Mouse (Mus musculus) ES-Bruce4 (cell line): ENCODE data around the gene Sh2d2a.

Source experiments
- CTCF ChIP-seq: IDR thresholded peaks from one replicate; pipeline ENCODE4 v1.8.1; 2011; ENCODE audit warnings: low read depth, low read length
- EP300 ChIP-seq: IDR thresholded peaks from 2 replicates; pipeline ENCODE4 v1.6.1; 2011; ENCODE audit warnings: low read depth, low read length; ENCODE audit not compliant: insufficient read depth
- POLR2A ChIP-seq: IDR thresholded peaks from one replicate; pipeline ENCODE4 v1.8.1; 2011; ENCODE audit warnings: low read length; ENCODE audit not compliant: insufficient read depth

DNA sequence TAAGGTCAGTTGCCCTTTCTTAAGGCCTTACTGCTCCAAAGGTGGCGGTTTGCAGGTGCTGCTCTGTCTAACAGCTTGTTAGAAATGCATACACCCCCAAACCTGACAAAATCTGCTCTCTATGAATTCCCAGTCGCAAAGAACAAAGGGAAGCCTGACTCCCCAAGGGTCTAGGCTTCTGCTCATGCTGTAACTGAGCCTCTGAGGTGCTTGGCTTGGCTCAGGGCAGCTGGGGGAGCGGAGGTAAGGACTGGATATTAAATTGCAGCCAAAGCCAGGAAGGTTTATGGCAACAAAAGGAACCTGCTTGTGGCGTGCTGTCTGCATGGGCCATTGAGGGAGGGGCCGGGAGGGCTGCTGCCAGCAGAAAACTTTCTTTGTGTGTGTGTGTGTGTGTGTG, 57.3 kb downstream of the Sh2d2a start:
- TF ChIP-seq POLR2A (no peak), CTCF (no peak), EP300 (no peak)
